Mouse (Mus musculus) C2C12 (cell line): Measurements from ENCODE around the gene Rnf227.

ENCODE experiments used
- CTCF ChIP-seq: IDR thresholded peaks from one replicate; pipeline ENCODE4 v1.5.1; 2011; ENCODE audit not compliant: control insufficient read depth, insufficient read depth, insufficient read length
- MAX ChIP-seq: IDR thresholded peaks from one replicate; pipeline ENCODE4 v1.6.1; 2011; ENCODE audit warnings: mild to moderate bottlenecking, control low read depth
- USF1 ChIP-seq: IDR thresholded peaks from one replicate; pipeline ENCODE4 v1.6.1; 2011; ENCODE audit warnings: low read depth, mild to moderate bottlenecking, control low read depth, moderate library complexity

- TF ChIP-seq CTCF (no peak), MAX (no peak), USF1 (no peak)
These were observed 41.1 kb downstream of the Rnf227 start for GRCm38 (mm10) chr11:69381356-69381755.
